Mouse (Mus musculus) heart, adult 2 months (tissue): ENCODE measurements around the gene Pde4d.

ENCODE experiments used
- CTCF ChIP-seq: fragments of 200-600 bp; IDR thresholded peaks from 2 replicates; pipeline ENCODE4 v1.8.1; 2022; ENCODE audit warnings: antibody characterized with exemption, mild to moderate bottlenecking, moderate library complexity
- EP300 ChIP-seq: fragments of 200-500 bp; IDR thresholded peaks from 2 replicates; pipeline ENCODE4 v1.6.1; 2011; ENCODE audit warnings: low read depth, low read length, control low read depth; ENCODE audit not compliant: insufficient read depth
- POLR2A ChIP-seq: fragments of 200-500 bp; IDR thresholded peaks from 2 replicates; pipeline ENCODE4 v1.6.1; 2011; ENCODE audit warnings: mild to moderate bottlenecking, low read depth, low read length, control low read depth; ENCODE audit not compliant: insufficient read depth

GRCm38 (mm10) chr13:108554901-108555300, 105.2 kb downstream of the Pde4d start:
- TF ChIP-seq CTCF (no peak), EP300 (no peak), POLR2A (no peak)
